Mouse (Mus musculus): ENCODE data around the gene Rasgef1a.

Rasgef1a gene

DNA sequence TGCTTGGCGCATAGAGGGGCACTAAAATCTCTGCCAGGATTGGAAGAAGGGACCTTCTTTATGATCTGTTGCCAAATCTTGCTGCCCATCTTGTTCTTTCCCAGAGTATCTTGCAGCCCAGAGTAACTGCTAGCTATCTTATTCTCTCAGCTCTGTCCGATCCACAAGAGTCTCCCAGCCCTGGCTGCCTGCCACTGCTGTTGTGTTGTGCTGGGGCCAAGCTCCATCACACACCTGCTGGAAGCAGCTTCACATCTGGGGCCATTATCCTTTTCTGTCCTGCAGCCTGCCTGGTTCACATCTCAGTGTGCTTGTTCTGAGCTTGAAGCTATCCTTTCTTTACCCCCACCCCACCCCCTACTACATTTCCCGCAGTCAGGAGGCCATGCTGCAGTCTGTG, 65.0 kb downstream of the Rasgef1a start:
- no peak for DNase-seq

DNA sequence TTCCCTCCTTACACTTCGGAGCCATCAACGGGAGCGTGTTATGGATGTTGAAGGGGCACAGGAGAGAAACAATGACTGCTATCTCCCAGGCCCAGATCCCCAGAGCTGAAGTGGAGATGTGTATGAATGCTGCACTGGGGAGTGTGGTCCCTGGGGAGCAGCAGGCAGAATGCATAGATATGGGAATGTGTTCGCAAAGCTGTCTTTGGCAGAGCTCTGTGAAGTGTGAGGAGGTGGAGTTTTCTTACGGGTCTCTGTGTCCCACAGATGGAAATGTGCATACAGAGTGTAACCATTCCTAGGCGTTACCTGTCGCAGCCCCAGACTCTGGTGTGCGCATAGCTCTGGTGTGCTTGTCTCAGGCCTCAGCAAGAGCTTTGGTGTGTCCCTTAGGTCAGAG, 65.5 kb downstream of the Rasgef1a start:
- no peak for DNase-seq

DNA sequence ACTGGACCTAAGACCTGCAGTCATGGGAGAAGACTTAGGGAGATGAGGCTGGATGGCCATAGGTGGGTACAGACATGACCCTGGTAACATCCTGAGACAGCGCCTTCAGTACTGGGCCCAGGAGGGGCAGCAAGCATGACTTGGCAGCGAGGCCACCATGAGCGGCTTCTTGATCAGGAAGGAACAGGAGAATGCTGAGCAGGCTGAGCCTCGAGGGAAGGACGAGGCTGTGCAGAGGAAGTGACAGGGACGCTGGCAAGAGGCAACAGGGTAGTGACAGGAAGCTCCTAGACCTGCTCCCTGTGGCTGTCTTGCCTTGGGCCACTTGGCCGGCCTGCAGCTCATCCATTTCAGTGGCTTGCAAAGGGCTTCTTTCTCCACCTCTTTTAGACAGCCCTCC, 66.2 kb downstream of the Rasgef1a start:
- DNase-seq = no peak

DNA sequence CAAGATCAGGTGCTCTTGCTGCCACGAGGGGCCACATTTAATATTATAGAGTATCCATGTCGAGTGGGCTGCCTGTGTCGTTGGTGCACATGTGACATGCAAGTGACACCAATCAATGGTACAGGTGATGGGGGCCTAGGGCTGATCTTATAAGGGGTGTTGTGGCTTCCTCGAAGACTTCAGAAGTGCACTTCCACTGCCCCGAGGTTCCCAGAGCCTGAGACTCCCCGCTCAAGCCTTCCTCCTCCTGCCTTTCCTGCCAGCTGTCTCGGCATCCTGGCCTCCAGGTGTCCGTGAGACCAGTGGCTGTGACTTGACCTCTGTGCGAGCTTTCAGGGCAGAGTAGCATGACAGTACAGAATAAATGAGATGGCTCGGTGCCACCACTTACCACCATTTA, 67.5 kb downstream of the Rasgef1a start:
- no peak for DNase-seq

DNA sequence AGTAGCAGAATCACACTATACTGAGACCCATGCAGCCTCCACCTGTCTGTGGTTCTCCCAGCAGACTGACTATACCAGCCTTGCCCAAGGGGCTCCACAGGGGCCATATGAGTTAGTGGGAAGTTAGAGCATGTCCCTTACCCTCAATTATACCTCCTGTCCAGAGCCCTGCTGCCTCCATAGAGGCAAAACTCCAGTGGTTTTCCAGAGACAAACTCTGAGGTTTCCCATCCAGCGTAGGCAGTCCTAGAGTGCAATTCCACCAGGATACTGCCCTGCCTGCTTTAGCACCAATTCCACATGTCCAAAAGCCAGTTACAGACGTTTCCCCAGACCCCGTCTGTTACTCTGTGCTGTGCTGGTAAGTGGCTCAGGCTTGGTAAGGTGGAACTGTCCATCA, 68.1 kb downstream of the Rasgef1a start:
- DNase-seq = no peak

DNA sequence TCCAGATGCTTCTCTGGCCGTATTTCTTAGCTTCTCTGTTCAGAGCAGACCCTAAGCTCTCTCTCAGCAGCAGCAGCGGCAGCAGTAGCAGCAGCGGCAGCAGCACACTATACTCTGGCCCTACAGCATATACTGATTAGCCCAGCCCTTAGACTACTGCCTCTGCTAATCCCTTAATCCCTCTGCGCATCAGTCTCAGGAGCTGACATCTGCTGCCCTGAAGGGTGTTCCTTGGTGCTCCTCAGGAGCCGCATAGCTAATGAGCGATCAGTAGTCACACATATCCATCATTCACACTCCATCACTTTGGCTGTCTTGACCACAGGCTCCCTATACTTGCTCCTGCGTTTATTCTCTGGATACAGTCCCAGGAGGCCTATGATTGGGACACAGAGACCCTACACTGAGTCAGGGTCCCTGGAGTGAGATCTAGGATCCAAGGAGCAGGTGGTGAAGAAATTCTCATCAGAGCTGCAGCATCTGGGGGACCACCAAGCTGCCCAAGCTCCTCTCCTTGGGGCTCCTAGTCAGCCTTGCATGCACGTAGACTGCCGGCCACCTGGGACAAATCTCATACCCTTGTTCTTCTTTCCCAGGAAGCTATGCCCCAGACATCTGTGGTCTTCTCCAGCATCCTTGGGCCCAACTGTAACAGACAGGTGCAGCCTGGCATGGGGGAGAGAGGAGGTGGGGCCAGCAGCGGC, 68.7 kb downstream of the Rasgef1a start:
- DNase-seq = no peak

DNA sequence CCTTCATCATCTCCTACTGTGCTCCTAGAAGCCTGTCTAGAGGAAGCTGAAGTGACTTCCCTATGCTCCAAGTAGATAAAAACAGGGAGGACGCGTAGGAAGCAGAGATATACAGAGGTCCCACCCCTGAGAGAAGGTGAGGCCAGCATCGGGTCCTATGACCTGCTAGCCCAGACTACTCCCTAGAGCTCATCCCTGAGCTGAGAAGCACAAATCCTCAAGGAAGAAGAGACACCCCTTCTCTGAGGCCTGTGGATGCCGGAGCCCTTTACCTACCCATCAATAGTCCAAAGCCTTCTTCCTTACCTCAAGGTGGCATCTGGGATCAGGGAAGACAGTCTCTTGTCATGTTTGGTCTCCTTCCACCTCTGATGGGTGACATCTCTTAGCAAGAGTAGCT, 69.5 kb downstream of the Rasgef1a start:
- no peak for DNase-seq

DNA sequence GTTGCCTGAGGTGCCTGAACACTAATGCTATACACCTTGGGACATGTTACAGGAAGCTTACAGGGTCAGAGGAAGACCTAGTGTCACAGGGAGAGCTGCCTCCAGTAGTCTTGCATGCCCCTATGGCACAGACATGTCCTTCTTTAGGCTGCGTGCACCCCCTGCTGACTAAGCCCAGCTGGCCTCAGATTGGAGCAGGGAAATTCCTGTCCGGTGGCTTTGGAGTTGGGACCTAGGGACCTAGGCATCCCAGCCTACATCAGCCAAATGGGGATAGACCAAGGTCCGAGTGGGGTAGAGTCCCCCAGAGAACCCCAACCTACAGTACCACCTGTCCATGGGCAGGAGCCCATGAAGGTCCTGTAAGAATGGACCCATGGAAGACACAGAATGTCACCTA, 71.1 kb downstream of the Rasgef1a start:
- no peak for DNase-seq

DNA sequence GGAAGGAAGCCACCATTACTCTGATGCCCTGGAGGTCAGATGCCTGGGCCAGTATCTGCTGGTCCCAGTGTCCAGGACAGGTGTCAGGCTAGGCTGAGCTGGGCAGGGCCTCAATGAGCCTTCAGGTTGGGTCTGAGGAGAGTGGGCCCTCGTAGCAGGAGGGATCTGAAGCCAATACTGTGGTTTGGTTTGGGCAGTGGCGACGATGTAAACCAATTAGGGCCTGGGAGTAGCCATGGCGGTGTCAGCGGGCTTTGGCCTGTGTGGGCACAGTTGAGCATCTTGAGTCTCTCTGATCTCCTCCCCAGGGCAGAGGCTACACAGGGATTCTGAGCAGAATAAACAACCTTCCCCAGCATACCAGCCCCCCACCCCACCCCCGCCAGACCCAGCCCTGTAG, 72.4 kb downstream of the Rasgef1a start:
- no peak for DNase-seq

DNA sequence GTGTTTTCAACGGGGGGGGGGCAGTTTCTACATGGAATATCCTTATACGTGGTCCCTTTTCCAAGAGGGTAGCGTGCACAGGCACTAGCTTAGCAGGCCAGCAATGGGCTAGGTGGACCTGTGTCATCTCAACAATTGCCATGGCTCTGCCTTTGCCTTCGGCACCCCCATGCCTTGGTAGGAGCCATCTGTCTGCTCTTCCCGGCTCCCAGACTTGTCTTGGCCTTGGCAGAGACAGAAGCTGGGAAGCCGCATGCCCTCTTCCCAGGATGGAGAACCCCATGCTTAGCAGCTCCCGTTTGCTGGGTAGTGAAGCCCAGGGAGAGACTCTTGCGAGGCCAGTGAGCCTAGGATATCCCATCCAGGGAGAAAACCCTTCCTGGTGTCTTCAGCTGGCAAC, 73.4 kb downstream of the Rasgef1a start:
- no peak for DNase-seq

DNA sequence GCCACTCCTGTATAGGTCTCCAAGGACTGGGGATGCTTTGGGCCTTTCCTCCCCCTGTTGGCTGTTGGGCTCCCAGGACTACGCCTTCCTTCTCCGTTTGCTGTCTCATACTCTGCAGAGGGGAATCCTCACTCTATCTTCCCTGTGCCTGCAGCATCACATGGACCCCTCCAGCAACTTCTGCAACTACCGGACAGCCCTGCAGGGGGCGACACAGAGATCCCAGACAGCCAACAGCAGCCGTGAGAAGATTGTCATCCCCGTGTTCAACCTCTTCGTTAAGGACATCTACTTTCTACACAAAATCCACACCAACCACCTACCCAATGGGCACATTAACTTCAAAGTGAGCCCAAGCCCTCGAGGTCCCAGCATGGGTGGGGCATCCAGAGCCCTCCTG, 76.7 kb downstream of the Rasgef1a start:
- DNase-seq = no peak

DNA sequence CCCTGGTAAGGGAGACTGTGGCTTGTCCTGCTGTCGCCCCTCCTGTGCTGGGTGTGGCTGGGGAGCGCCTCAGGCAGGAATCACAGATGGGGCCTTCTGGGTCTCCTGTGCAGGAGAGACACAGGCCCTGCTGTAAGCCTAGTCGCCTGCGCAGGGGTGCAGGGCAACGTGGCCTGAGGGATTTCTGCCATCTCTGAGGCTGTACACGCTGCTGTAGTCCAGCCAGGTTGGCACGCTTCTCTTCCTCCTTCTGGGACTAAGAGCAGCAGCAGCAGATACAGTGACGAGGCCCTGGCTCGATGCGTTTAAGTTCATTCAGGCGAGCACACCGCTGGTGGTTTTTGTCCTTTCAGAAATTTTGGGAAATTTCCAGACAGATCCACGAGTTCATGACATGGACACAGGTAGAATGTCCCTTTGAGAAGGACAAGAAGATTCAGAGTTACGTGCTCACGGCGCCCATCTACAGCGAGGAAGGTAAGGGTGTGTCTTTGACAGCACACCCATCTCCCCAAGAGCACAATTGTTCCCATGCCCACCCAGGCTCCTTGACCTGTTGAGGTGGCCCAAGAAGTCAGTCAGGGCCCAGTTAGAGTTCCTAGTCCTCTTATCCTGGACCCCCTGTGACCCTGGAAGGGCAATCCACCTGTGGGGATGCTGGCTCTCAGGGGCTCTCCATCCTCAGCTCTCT, 77.7 kb downstream of the Rasgef1a start:
- DNase-seq = no peak

DNA sequence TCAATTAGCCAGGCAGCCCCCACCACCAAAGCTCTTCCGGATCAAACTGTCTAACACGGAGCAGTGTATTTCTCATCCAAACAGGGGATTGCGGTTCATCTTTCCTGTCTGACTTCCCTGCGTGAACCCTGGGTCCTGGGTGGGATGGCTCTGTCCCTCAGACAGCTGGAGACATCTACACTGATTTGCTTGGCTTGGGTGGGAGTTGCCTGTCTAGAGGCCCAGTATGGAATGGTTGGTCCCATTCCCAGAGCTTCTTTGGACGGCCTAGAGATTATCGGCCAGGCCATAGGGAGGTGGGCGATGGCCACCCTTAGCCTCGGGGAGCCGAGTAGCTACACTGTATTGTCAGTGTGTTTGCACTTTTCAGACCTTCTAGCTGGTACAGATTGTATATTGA, 79.6 kb downstream of the Rasgef1a start:
- no peak for DNase-seq

DNA sequence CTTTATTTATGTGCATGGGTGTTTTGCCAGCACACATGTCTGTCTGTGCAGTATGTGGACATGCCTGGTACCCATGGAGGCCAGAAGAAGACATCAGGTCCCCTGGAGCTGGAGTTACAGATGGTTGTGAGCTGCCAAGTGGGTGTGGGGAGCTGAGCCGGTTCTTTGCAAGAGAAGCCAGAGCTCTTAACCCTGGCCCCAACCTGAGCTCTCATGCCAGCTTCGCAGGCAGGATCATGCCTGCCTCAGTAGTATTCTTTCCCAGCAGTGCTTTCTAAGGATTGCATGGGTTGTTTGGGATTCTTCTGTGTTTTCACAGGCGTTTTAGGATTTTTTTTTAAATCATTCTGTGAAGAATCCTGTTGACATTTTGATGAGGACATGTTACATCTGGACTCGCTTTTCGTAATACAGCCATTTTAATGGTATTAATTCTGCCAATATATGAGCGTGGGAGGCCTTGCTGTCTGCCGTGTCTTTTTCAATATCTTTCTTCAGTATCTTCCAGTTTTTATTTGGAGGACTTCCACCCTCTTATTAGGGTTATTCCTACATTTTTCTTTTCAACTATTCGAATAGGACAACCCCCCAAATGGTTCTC, 86.6 kb downstream of the Rasgef1a start:
- no peak for DNase-seq

DNA sequence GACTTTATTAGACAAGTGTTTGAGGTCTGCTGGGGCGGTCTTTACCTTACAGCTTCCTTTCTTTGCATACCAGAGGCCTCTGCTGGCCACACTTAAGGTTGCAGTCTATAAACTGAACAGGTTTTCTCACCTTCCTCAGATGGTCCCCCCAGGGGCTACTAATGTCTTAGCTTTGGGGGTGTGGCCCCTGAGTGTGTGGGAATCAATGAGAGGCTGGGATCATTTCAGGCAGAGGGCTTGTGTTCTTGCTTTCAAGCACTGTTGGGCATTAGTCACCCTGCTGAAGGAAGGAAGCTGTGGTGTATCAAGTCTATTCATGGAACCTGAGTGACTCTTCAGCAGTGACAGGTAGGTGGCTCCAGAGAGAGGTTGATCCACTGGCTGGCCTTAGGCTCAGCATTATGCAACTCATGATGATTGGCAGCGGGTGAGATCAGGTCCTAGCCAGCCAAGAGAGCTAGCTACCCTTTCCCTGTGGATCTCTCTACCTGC, 88.1 kb downstream of the Rasgef1a start:
- DNase-seq = peak; percentile 86

DNA sequence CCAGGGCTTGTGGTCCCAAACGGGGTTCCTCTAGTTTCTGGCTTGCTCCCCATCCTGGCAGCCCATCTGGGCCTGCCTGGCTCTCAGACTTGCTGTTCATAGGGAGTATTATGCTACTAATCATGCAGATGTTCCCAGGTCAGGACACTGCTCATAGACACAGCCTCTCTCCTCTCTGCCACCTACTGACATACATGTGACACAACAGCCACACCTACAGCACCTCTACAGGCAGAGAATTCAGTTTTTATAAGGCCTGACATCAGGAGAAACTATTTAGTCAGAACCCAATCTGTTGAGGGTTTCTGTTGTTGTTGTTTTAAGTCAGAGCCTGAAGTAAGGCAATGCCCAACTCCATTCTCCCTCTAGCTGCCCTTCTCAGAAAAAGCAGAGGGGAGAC, 100.6 kb downstream of the Rasgef1a start:
- no peak for DNase-seq

DNA sequence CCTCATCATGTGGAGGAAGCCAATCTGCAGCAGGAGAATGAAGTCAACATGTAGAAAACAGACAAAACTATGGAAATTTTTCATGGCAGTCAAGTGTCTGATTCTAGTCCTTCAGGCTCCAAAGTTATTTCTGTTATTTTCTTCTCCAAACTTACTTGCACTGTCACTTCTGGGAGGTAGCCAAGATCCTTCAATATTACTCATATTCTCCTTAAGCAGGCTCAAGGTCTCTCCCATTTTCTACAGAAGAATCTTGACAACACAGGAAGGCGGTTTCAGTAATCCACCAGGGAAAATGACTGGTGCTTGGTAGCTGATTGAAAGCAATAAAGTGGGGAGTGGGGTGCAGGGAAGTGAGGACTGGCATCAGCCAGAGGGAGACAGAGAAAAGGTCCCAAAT, 111.5 kb downstream of the Rasgef1a start:
- DNase-seq = no peak

DNA sequence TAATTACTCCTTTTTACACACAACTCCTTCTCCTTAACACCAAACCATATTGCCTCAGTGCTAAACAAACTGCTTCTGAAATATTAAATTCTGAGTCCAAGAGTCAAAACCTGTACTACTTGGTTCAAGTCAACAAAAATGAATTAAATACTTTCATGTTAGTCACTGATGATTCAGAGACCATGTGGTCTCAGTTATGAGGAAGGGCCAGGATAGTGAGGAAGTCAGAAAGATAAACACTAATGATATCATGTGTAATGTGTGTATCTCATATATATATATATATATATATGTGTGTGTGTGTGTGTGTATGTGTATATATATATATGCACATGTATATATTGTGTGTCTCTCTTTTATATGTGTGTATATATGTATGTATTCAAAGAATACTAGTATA, 115.3 kb downstream of the Rasgef1a start:
- DNase-seq = no peak

DNA sequence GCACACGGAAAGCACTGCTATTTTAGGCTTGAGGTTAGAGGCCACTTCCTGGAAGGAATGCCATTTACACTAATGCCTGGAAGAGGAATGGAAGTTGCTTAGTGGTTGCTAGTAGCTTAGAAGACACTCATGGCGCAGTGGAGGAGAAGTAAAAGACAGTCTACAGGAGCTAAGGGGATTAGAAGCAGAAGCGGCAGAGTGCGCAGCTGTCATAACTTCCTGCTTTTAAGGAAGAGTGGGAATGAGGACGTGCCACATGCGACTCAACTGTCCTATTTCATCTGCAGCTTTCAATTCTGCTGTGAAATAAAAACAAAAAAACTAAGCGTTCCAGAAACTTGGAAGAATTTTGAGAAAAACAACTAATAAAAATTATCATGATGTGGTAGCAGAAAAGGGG, 116.0 kb downstream of the Rasgef1a start:
- DNase-seq = no peak

DNA sequence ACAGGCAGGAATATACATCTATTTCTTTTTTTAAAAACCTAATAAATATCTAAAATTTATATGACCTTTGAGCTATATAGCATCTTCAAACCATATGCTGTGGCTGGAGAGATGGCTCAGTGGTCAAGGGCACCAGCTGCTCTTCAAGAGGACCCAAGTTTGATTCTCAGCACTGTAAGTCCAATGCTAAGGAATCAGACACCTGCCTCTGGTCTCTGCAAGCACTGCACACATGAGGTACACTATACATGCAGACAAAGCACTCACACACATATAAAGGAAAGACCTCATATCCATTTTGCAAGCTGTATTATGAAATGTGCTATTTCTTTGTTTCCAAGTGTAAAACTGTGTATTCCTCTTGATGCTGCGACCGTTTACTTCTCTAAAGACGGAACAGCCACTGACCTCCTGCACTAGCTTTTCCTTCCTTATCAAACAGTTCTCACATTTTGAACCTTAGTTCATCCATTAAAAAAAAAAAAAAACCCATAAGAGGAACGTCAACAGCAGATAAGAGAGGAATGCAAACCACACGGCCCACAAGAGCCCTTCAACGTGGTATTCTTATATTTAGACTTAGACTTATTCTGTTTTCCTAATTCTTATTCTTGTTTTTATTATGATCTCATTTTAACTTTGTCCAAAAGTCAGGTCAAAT, 116.7 kb downstream of the Rasgef1a start:
- DNase-seq = no peak

DNA sequence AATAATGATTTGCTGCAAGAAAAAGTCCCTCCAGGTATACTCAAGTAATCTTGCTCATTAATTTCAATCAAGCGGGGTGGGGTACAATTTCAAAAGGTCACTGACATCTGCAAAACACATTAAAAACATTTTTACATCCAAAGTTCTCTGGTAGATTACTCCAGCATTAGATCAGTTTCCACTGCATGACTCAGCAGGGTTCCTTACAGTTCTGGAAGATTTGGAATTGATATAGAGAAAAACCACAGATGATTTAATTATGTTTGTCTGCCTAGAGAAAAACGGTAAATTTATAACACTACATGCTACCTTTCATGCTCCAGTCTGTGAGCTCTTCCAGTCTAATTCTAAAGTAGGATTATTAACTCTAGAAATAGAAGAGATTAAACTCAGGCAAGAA, 118.8 kb downstream of the Rasgef1a start:
- no peak for DNase-seq

DNA sequence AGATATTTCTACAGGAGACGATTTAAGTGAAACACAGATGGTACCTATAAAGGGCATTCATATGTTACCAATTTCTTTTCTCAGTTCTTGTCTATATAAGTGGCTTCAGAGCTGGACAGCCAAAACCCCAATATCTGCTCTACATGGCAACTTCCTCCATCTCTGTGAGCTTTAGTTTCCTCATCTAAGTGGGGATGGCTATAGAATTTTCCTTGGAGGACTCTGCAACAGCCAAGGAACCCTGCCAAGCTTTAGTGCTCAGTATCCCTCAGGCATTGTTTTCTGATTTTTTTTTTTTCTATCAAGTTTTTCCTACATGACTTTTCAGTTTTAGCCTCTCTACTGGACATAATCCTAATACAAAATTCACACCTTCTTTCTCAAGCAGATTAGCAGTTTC, 123.2 kb downstream of the Rasgef1a start:
- DNase-seq = no peak

DNA sequence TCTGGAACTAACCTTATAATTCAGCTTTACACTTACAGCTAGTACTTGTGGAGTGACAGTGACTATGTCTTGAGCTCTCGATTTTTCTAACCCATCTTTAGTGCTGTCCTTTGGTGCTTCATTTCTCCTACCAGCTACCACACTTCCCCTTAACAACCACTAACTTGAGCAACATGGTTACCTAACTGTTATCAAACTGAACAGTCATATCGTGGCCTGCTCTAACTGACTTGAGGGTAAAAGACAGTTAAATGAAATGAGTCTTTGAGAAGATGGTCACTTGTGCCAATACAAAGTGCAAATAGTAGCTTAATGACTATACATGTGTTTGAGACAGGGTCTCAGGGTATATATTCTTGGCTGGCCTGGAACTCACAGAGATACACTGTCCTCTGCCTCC, 125.9 kb downstream of the Rasgef1a start:
- no peak for DNase-seq
